Mouse (Mus musculus) midbrain, embryonic 16.5 days (tissue): ENCODE data around the gene Vgf. TPM values are rescaled to one million over a fixed set of nuclear protein-coding genes. Genes with fewer than 3 reads are reported as not detected.

ENCODE experiments used
- ATAC-seq: fragments of 200-750 bp; cut with Nextera tagmentation; 2 replicates; pipeline ENCODE4 v1.8.0; 2017; ENCODE audit warnings: moderate TSS enrichment
- H3K27ac ChIP-seq: fragments of 300-500 bp; sonication (generic); 2 replicates; pipeline ENCODE4 v1.5.1; 2014; ENCODE audit warnings: mild to moderate bottlenecking, low read length, mixed read lengths
- H3K27me3 ChIP-seq: fragments of 300-500 bp; sonication (generic); 2 replicates; pipeline ENCODE4 v1.6.1; 2014; ENCODE audit warnings: low read depth, low read length, mixed read lengths; ENCODE audit not compliant: control insufficient read depth, insufficient read depth
- H3K36me3 ChIP-seq: fragments of 300-500 bp; sonication (generic); 2 replicates; pipeline ENCODE4 v1.6.1; 2014; ENCODE audit warnings: mild to moderate bottlenecking, low read length, moderate library complexity, mixed read lengths; ENCODE audit not compliant: control insufficient read depth, insufficient read depth
- H3K4me1 ChIP-seq: fragments of 300-500 bp; sonication (generic); 2 replicates; pipeline ENCODE4 v1.6.1; 2014; ENCODE audit warnings: mild to moderate bottlenecking, low read length, mixed read lengths; ENCODE audit not compliant: control insufficient read depth, insufficient read depth
- H3K4me2 ChIP-seq: fragments of 300-500 bp; sonication (generic); 2 replicates; pipeline ENCODE4 v1.6.1; 2014; ENCODE audit warnings: mild to moderate bottlenecking, low read length, mixed read lengths
- H3K4me3 ChIP-seq: fragments of 300-500 bp; sonication (generic); 2 replicates; pipeline ENCODE4 v1.5.1; 2014; ENCODE audit warnings: low read depth, mild to moderate bottlenecking, low read length, moderate library complexity, mixed read lengths
- H3K9ac ChIP-seq: fragments of 300-500 bp; sonication (generic); 2 replicates; pipeline ENCODE4 v1.6.1; 2014; ENCODE audit warnings: low read depth, low read length, mixed read lengths
- H3K9me3 ChIP-seq: fragments of 300-500 bp; sonication (generic); replicated peaks from 2 replicates; pipeline ENCODE4 v1.6.1; 2014; ENCODE audit warnings: mild to moderate bottlenecking, low read length, mixed read lengths; ENCODE audit not compliant: control insufficient read depth, poor library complexity, severe bottlenecking
- WGBS: fragments of 180-500 bp; shearing (Covaris S2); extraction: QIAGEN DNeasy Blood & Tissue Kit; methylation state at CpG from one replicate; pipeline ENCODE4 v1.1.7; 2014; 5-methylcytosine and 5-hydroxymethylcytosine counted together
- polyA plus RNA-seq: library from polyadenylated mRNA; unstranded; fragments of >200 nt; fragmentation: Nextera tagmentation; extraction: Ambion mirVana; gene quantifications from 2 replicates; pipeline ENCODE4 v1.2.1, GENCODE M21; 2015

Vgf gene
- polyA plus RNA-seq, 1 experiment from 2014 or later: 15.6 TPM

DNA sequence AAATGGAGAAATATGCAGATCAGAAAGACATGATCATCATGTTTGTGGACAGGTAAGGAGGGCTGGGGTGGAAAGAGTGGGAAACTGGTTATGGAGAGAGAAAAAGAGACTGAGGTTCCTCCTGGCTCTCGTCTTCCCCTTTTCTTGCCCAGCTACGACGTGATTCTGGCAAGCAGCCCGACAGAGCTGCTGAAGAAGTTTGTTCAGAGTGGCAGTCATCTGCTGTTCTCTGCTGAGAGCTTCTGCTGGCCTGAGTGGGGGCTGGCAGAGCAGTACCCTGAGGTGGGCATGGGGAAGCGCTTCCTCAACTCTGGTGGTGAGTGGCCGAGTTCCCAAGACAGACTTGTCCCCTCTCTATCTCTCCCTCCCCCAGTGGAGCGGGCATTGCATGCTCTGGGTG is 37.8 kb upstream of the Vgf start:
- WGBS: 75% methylated on average over 5 of the region's 7 CpGs
- no peak for ATAC-seq
- Histone ChIP-seq H3K27ac (no peak overlapping the region), H3K27me3 (no peaks in the 10 kb centered on the region), H3K36me3 (peaks cover 38% of the 10 kb centered on the region), H3K9ac (peak overlapping the region; percentile 97), H3K4me3 (peak overlapping the region; percentile 59), H3K9me3 (no peaks in the 10 kb centered on the region), H3K4me2 (peak overlapping the region; percentile 63), H3K4me1 (peaks cover 14% of the 10 kb centered on the region)

DNA sequence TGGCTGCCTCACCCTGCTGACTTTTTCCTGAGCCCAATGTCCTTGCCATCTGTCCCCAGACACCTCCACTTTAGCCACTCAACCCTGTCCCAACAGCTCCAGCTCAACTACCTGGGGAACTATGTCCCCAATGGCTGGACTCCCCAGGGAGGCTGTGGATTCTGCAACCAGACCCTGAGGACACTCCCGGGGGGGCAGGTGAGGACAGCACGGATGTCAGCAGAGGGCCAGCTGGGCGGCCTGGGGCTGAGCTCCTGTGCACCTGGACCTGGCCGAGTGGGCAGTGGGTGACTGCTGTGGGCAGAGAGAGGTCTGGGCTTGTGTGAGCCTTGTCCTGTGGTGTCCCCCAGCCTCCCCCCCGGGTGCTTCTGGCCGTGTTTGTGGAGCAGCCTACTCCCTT is 36.4 kb upstream of the Vgf start:
- H3K27me3 ChIP-seq: no peaks in the 10 kb centered on the region
- peaks cover 14% of the 10 kb centered on the region for H3K4me1 ChIP-seq
- no peak overlapping the region for H3K4me3 ChIP-seq
- H3K36me3 ChIP-seq: peaks cover 49% of the 10 kb centered on the region
- no peak overlapping the region for H3K27ac ChIP-seq
- ATAC-seq: no peak
- H3K9me3 ChIP-seq: no peaks in the 10 kb centered on the region
- H3K9ac ChIP-seq: no peak overlapping the region
- no peak overlapping the region for H3K4me2 ChIP-seq
- WGBS: 100% methylated on average over 6 of the region's 6 CpGs

DNA sequence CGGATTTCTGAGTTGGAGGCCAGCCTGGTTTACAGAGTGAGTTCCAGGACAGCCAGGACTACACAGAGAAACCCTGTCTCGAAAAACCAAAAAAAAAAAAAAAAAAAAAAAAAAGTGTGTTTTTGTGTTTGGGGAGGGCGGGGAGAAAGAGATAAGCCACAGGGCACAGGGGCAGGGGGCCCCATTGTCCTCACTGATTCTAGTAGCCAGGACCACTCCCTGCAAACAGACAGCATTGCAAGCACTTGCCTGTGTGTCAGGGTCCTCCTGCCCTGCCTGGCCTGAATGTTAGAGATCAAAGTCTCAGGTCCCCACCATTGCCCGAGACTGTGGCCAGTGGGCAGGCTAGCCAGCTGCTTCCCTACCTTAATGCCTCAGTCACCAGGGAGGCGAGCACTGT is 26.7 kb upstream of the Vgf start:
- Histone ChIP-seq H3K27ac (no peak overlapping the region), H3K9ac (no peak overlapping the region), H3K36me3 (peaks cover 16% of the 10 kb centered on the region), H3K4me3 (no peak overlapping the region), H3K4me2 (no peak overlapping the region), H3K4me1 (no peaks in the 10 kb centered on the region), H3K9me3 (no peaks in the 10 kb centered on the region), H3K27me3 (no peaks in the 10 kb centered on the region)
- ATAC-seq: no peak
- 74% methylated on average over 4 of the region's 5 CpGs for WGBS

DNA sequence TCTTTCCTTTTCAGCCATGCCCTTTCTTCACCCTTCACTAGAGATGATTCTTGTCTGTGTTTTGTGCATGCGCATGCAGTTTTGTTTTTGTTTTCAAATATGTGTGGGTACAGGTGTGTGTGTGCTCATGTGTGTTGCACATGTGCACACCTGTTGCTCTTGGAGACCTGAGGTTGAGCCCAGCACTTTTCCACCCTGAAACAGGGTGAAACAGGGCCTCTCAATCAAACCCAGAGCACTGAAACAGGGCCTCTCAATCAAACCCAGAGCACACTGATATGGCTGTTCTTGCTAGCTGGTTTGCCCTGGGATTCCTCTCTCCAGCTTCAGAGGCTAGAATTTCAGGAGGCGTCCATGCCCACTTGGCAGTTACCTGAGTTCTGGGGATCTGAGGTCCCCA is 25.6 kb upstream of the Vgf start:
- Histone ChIP-seq H3K27ac (no peak overlapping the region), H3K4me2 (no peak overlapping the region), H3K4me1 (no peaks in the 10 kb centered on the region), H3K27me3 (no peaks in the 10 kb centered on the region), H3K4me3 (no peak overlapping the region), H3K9ac (no peak overlapping the region), H3K9me3 (no peaks in the 10 kb centered on the region), H3K36me3 (peaks cover 5% of the 10 kb centered on the region; the same call in 1 of the 2 replicates)
- WGBS: 87% methylated on average over 2 of the region's 2 CpGs
- ATAC-seq: no peak

DNA sequence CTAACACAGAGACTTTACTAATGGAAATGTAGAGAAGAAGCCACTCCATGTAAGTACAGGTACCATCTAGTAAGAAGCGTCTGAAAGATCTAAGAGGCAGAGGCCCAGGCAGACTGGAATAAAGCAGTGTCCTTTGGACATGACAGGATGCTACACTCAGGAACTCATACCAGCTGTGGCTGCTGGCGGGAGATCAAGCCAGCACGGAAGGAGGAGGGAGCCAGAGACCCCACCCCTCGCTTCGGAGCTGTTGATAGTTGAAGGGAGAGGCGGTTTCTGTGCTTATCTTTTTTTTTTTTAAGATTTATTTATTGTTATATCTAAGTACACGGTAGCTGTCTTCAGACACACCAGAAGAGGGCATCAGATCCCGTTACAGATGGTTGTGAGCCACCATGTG is 18.9 kb upstream of the Vgf start:
- WGBS: 65% methylated on average over 8 of the region's 8 CpGs
- no peak for ATAC-seq
- no peak overlapping the region for H3K27ac ChIP-seq

DNA sequence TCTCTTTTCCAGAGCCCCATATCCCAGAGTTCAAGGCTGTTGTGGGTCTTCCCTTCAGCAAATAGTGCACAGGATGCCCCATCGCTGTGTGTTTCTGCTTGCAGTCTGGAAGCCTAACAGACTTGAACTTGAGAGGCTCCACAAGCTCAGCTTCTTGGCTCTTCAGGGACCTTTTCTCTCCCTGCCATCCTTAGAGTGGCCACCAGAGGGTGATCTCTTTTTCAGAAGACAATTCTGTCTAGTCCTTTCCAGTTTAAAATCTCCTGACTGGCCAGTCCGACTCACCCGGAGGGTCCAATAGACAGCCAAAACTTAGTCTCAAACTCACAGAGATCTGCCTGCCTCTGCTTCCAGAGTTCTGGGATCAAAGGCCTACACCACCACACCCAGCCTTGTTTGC is 16.2 kb upstream of the Vgf start:
- no peak overlapping the region for H3K9ac ChIP-seq
- no peak overlapping the region for H3K4me2 ChIP-seq
- no peaks in the 10 kb centered on the region for H3K36me3 ChIP-seq
- no peaks in the 10 kb centered on the region for H3K4me1 ChIP-seq
- 28% methylated on average over 3 of the region's 3 CpGs for WGBS
- no peak for ATAC-seq
- no peaks in the 10 kb centered on the region for H3K9me3 ChIP-seq
- no peak overlapping the region for H3K27ac ChIP-seq
- H3K4me3 ChIP-seq: no peak overlapping the region
- H3K27me3 ChIP-seq: no peaks in the 10 kb centered on the region

More for the DNA sequence above, 18.9 kb upstream of the Vgf start:
- Histone ChIP-seq H3K4me2 (no peak overlapping the region), H3K9ac (no peak overlapping the region), H3K36me3 (no peaks in the 10 kb centered on the region), H3K4me3 (no peak overlapping the region), H3K9me3 (no peaks in the 10 kb centered on the region), H3K27me3 (no peaks in the 10 kb centered on the region), H3K4me1 (no peaks in the 10 kb centered on the region)

DNA sequence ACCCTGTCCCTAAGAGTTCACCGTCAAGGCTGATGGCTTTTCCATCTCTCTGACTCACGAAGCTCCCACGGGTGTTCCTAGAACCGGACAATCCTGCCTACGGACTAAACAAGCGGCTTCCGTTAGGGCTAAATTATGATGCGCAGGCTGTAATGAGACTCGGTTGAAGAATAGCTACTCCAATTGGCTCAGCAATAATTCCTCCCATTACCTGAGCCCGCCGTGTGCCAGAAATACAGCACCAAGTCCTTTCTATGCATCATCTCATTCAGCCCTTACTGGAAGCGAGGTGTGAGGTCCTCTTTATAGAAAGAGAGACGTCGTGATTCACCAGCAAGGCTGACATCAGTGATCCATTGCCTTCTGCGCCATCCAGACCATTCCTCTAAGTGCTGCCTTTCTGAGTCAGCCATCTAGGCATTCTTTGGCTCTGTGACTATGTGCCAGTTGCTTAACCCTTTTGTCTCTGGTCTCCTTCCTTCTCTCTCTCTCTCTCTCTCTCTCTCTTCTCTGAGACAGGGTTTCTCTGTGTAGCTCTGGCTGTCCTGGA is 13.7 kb upstream of the Vgf start:
- Histone ChIP-seq H3K4me2 (no peak overlapping the region), H3K4me3 (no peak overlapping the region), H3K4me1 (no peaks in the 10 kb centered on the region), H3K9ac (no peak overlapping the region), H3K9me3 (no peaks in the 10 kb centered on the region), H3K36me3 (no peaks in the 10 kb centered on the region), H3K27me3 (no peaks in the 10 kb centered on the region), H3K27ac (no peak overlapping the region)
- no peak for ATAC-seq
- WGBS: 81% methylated on average over 15 of the region's 15 CpGs

DNA sequence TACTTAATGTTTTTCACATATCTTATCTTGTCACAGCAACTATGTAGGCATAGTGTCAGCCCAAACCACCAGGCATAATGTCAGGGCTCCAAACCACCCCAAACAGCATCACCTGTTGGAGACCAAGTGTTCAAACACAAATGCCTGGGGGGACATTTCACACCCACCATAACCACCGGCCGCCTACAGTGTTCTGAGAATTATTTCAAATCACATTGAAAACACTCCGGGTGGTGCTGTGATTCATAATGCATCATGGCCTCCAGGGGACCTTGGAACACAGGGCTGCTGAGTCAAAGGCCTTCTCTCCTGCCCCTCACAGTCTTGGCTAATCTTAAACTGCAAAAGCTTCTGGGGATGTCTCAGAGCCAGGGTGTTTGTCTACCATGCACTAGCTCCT is 10.3 kb upstream of the Vgf start:
- no peak overlapping the region for H3K9ac ChIP-seq
- H3K36me3 ChIP-seq: no peaks in the 10 kb centered on the region
- H3K9me3 ChIP-seq: no peaks in the 10 kb centered on the region
- no peak overlapping the region for H3K4me3 ChIP-seq
- no peaks in the 10 kb centered on the region for H3K4me1 ChIP-seq
- H3K4me2 ChIP-seq: no peak overlapping the region
- no peak overlapping the region for H3K27ac ChIP-seq
- 90% methylated on average over 3 of the region's 3 CpGs for WGBS
- ATAC-seq: no peak
- no peaks in the 10 kb centered on the region for H3K27me3 ChIP-seq

DNA sequence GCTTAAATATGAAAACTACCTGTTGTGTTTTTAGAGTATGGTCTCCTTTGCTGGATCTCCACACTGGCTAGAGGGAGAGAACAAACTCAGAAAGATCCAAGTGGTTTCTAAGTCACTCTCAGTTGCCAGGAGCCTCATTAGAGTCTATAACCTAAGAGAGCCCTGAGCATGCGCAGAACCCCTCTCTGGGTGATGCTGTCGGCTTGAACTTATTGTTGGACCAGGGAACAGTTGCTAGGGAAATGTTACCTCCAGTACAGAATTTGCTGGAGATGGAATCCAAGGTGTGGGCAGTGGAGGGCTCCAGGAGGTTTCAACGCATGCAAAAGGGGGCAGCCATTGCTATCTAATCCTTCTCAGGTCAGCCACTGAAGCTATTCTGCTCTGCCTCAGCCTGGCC is 1.9 kb upstream of the Vgf start:
- Histone ChIP-seq H3K9ac (no peak overlapping the region), H3K27ac (no peak overlapping the region), H3K27me3 (peaks cover 33% of the 10 kb centered on the region), H3K36me3 (no peaks in the 10 kb centered on the region), H3K9me3 (no peaks in the 10 kb centered on the region), H3K4me3 (no peak overlapping the region), H3K4me1 (peaks cover 13% of the 10 kb centered on the region), H3K4me2 (peak overlapping the region; percentile 55; the same call in 1 of the 2 replicates)
- WGBS: 50% methylated on average over 3 of the region's 3 CpGs
- ATAC-seq: no peak
